Mouse (Mus musculus): ENCODE measurements around the gene Phka1. TPM values are rescaled to one million over a fixed set of nuclear protein-coding genes. Genes with fewer than 3 reads are reported as not detected.
"Not testable (repeated sequence)": the region's sequence is repeated elsewhere in the genome, so short reads cannot be mapped to it uniquely, and the experiment has no call there.

Gene Phka1
- 13.3 and 14.6 TPM in 2 replicates for polyA plus RNA-seq (2012; rRNA removed)

- peak; percentile 9 to 67 for DNase-seq (ENCODE audit: extremely low spot score in 1 of 2, low spot score in 1 of 2)
These were observed at the start of gene Phka1 for GRCm38 (mm10) chrX:102643823-102644572. TSS of gene Phka1 (minus strand) at chrX:102644246.

- peak in 1 of 2 experiments; percentile 69 for DNase-seq (ENCODE audit: extremely low spot score in 1 of 2, low spot score in 1 of 2)
These were observed 45.2 kb upstream of the Phka1 start for GRCm38 (mm10) chrX:102689252-102689651.

DNA sequence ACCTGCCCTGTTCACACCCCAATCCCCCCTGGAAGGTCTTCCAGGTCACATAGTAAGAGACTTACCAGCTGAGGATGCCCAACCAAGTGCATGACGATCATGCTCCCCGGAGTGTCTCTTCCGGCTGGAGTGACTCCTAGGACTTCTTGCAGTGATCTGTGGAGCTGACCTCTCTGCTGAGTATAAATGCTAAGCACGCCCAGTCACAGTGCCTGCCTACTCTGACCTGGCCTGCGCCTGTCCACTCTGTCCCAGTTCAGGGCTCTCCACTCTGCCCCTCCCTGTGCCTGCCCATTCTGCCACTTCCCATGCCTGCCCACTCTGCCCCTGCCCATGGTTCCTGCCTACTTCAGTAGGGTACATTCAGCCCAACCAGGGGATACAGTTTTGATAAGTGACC lies 42.8 kb upstream of the Phka1 start, which contains the start of gene Gm3880:
Gene Gm3880, minus strand, starts transcription at position 101 of the 400 bp plus-strand sequence.
- DNase-seq (ENCODE audit: extremely low spot score in 1 of 2, low spot score in 1 of 2), result not testable (repeated sequence)

DNA sequence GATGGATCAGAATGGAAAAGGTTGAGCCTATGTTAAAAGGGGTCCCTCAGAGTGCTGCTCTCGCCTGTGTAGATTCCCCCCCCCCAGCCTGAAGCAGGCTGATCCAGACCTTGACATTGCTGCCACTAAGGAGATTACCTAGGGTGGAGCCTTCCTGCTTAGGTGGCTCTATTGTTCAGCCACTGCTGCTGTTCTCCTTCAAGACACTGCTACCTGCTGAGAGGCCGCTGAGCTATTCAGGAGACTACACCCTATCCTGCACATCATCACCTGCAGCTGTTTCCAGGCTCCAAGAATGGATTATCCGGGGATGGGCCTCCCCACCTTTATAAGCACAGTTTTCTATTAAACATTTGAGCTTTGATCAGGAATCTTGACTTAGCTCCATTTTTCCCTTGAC lies 40.7 kb upstream of the Phka1 start:
- DNase-seq (ENCODE audit: extremely low spot score in 1 of 2, low spot score in 1 of 2), result not testable (repeated sequence)

DNA sequence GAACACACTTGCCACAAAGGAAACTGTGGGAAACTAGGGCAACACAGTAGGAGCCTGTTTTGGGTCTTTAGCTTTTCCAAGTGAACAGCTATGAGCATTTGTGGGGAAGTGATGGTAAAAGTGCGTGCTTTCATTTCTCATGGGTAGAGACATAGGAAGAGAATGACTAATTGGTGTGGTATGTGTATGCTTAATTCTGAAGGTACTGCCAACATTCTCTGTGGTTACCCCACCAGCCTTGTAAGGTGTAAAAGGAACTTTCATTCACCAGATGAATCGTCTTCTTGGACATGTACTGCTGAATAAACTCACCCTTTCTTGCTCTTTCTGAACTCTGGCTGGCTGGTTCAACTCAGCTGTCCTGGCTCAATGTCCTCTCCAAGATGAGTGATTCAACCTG lies 22.6 kb upstream of the Phka1 start:
- no peak for DNase-seq (ENCODE audit: extremely low spot score in 1 of 2, low spot score in 1 of 2)

DNA sequence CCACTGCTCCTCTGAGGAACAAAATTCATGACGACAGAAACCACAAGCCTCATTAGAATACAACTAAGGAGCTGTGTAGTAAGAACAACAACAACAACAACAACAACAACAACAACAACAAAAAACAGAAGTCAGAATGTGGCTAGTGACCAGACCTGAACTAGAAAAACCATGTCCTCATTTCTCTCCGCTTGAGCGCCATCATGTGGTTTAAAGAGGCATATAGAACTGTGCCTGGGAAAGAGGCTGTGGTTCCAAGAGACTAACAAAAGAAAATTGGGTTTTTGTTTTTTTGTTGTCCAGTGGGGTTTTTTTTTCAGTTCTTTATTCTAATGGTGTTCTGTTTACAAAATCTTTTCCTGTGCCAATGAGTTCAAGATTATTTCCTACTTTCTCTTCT lies 16.7 kb upstream of the Phka1 start:
- peak in 1 of 2 experiments; percentile 50 for DNase-seq (ENCODE audit: extremely low spot score in 1 of 2, low spot score in 1 of 2)

DNA sequence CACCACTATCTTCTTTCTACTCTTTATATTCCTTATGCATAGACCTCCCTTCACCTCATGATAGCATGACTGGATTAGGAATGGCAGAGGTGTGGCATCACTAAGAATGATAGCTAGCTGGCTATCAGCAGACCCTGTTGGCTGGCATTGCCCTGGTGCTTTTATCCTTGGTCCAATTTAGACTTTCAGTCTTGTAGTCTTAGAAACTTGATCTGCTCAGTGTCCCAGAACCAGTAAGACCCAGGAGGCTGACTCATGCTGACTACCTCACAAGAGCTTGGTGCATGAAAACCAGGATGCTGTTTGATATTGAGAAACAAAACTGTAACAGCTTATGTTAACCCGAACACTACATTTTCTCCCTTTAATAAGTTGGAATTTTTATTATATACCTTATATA lies 1.6 kb upstream of the Phka1 start:
- no peak for DNase-seq (ENCODE audit: extremely low spot score in 1 of 2, low spot score in 1 of 2)

GRCm38 (mm10) chrX:102645146-102645545 lies 1.1 kb upstream of the Phka1 start:
- DNase-seq (ENCODE audit: extremely low spot score in 1 of 2, low spot score in 1 of 2), result no peak

DNA sequence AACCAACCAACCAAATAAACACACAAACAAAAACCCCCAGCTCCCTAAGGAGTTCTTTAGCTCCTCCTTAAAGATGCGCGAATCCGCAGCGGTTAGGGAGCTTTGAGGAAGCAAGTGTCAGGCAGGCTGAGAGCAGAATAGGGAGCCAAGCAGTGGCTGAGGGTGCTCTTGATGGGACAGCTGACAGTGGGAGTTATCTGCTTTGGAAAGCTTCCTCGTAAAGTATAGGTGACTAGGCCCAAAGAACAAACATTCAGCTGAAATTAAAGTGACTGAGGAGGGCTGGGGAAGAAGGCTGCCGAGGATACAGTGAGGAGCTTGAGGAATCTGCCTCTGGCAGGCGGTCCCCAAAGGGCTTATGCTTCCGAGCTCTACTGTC lies 516 bp upstream of the Phka1 start:
- peak in 1 of 2 experiments; percentile 3 for DNase-seq (ENCODE audit: extremely low spot score in 1 of 2, low spot score in 1 of 2)

DNA sequence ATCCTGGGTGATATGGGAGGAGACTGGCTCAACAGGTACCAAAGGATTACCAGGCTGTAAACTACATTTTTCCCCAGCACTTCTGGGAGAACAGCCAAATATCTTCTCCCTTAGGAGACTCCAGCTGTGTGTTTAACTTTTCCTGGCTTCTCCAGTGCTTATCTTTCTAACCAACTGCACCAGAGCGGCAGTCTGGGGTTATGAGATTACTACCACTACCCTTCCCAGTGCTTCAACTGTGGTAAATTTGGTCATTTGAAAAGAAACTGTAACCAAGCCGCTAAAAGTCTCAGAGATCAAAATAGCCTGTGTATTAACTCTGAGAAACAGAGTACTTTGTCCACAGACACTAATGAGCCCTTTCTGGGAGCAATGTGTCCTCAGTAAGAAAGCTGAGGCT lies 42.8 kb downstream of the Phka1 start:
- no peak for DNase-seq (ENCODE audit: extremely low spot score in 1 of 2, low spot score in 1 of 2)

DNA sequence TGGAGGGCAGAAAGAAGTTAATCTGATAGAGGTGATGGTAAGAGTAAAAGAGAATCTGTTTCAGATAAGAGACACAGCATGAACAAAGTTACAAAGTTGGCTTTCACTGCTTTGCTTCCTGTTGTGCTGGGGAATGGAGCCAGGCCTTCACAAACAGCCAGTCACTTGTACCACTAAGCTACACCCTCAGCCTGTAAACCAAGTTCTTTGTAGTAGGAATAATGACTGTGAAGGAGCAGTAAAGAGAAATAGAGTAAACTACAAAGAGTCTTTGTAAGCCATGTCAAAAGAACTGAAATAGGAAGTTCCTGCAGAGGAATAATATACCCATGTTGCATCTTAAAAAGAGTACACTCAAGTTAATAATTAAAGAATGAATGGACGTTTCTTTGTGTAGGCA lies 55.5 kb downstream of the Phka1 start:
- DNase-seq (ENCODE audit: extremely low spot score in 1 of 2, low spot score in 1 of 2), result peak in 1 of 2 experiments; percentile 8

DNA sequence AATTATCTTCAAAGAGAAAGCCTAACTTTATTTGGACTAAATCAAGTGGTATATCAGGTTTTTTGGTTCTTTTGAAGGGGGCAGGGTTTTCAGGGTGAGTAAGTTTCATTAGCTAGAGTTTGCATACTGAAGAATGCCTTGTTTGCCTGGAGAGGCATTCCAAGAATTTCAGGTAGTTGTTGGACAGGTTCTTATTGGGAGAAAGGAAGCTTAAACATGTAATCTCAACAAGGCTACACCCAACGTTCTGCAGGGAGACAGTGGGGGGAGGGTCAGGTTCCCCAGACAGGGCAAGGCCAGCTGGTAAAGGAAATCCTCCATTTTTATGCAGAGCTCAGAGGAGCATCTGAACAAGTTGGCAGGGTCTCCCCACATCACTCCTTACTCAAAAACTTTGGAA lies 72.9 kb downstream of the Phka1 start:
- no peak for DNase-seq (ENCODE audit: extremely low spot score in 1 of 2, low spot score in 1 of 2)

- DNase-seq (ENCODE audit: extremely low spot score in 1 of 2, low spot score in 1 of 2), result no peak
These were observed 87.1 kb downstream of the Phka1 start for GRCm38 (mm10) chrX:102556906-102557305.

DNA sequence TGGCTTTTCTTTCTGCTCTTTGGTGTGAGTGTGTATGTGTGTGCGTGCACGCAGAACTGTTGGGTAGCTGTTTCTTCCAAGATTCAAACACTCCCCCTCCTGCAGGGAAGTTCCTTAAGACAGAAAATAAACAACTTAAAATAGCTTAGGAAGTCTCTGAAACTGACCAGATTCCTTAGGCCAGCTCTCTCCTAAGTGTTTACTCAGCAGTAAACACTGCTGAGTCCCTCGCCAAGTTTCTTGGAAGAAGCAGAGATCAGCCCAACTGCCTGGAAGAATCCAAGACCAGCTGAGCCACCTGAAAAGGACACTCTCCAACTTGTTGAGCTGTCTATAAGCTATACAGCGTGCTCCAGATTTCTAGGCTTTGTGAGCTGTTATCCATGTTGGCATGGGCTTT lies 134.8 kb downstream of the Phka1 start:
- no peak for DNase-seq (ENCODE audit: extremely low spot score in 1 of 2, low spot score in 1 of 2)

DNA sequence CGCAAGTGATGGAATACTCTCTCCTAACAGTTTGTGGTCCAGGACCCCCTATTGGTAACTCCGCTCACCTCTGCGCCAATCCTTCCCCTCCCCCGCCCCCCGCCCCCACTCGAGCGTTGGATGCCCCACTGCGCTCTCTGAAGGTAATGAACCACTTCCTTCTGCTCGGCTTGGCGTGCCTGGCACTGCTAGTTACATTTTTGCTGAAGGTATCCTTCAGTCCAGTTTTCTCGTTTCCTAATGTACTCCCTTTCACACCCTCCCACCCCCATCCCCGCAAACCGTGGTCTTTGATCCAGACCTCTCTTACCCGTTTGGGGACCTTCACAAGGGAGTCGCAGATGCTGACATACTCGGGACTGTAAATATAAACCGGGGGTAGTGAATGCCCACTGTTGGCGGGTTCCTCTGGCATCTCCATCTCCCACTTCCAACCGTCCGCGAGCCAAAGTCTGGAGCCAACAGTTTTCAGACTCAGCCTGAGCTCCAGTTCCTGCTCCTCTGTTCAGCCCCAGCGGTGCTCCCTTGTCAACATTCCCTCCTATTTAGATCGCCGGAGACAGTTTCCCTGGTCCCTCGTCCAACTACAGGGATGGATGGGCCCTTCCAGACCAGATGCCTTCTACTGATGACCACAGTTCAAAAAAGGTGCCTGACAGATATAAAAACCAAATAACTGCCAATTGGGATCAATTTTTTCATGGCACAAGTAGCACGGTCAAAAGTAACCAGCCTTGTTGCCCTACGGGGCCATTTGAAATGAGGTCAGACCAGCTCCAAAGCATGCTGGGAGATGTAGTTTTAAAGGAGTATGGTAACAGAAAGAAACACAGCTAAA lies 139.2 kb downstream of the Phka1 start, which contains the start of gene Hdac8:
Gene Hdac8, minus strand, starts transcription at position 716 of the 838 bp plus-strand sequence.
- DNase-seq (ENCODE audit: extremely low spot score in 1 of 2, low spot score in 1 of 2), result peak; percentile 10 to 61

- peak in 1 of 2 experiments; percentile 4 for DNase-seq (ENCODE audit: extremely low spot score in 1 of 2, low spot score in 1 of 2)
These were observed 139.9 kb downstream of the Phka1 start for GRCm38 (mm10) chrX:102504179-102504578.

DNA sequence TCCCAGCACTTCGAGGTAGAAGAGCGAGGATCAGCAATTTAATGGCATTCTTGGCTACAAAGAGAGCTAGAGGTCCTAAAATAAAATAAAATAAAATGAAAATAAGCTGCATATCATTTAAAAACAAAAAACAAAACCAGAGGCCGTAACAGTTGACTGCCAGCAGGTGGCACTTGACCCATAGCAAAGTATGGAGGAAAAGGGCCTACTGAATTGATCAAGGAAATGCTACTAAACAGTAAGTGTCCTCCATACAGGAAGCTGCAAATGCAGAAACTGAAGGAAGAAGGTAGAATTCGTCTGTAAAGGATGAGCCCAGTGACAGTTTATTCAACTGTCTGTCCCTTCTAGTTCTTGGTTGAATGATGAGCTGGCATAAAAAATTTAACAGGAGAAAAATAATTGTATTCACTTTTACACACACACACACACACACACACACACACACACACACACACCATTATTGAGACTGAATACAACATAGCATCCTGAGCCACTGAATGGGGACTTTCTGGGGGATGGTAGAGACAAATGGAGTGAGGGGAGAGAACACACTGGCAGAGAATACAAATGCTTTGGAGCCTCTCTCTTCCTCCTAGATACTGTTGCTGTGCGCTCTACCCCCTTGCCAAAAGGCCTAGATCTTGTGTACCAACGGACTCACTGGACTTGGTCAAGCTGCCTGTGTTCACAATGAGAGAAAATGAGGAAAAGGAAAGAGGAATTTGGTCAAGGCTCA lies 149.9 kb downstream of the Phka1 start:
- no peak for DNase-seq (ENCODE audit: extremely low spot score in 1 of 2, low spot score in 1 of 2)

DNA sequence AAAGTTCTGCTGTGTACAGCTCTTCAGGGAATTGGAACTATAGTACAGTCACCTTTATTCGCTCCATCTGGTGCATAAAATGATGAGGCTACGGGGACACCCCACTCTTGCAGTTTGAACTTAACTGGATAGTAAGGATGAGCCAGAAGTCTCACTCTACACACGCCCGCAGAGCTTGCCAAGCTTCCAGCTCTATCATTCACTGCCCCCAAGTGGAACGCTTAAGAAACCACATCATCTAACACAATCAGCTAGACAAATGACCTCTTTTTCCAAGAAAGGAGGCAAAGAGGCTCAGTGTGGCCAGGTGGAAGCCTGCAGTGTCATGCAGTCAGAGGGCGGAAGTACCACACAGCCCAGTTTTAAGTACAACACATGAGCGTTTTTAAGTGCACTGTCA lies 158.5 kb downstream of the Phka1 start:
- DNase-seq (ENCODE audit: extremely low spot score in 1 of 2, low spot score in 1 of 2), result no peak

GRCm38 (mm10) chrX:102479665-102480064 lies 164.4 kb downstream of the Phka1 start:
- DNase-seq (ENCODE audit: extremely low spot score in 1 of 2, low spot score in 1 of 2), result no peak

- peak in 1 of 2 experiments; percentile 80 for DNase-seq (ENCODE audit: extremely low spot score in 1 of 2, low spot score in 1 of 2)
These were observed 165.1 kb downstream of the Phka1 start for GRCm38 (mm10) chrX:102478965-102479364.

DNA sequence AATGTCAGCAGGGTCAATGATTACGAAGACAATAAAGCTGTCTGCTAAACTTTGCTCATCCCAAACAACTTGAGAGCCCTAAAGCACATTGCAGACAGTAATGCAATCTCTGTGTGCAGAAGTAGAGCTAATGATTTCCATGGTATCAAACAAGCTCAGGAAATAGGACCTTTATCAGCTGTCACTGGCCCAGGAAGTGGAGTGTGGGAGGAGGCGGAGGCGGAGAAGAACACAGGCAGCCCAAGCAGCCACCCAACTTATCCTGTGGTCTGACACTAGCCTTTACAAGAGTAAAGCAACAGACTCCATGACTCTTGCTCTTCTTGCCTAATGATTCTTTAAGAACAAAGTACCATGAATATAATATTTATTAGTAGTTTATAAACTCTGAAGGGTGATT lies 165.6 kb downstream of the Phka1 start:
- DNase-seq (ENCODE audit: extremely low spot score in 1 of 2, low spot score in 1 of 2), result no peak

All from frontal cortex, adult 2 months (tissue).